Mouse (Mus musculus) neural tube, embryonic 12.5 days (tissue): ENCODE data around the gene Map3k12. TPM values are rescaled to one million over a fixed set of nuclear protein-coding genes. Genes with fewer than 3 reads are reported as not detected.

ENCODE experiments used
- ATAC-seq: fragments of 200-750 bp; cut with Nextera tagmentation; 2 replicates; pipeline ENCODE4 v1.8.0; 2017; ENCODE audit warnings: low read depth, mild to moderate bottlenecking, moderate TSS enrichment, moderate library complexity; ENCODE audit not compliant: low FRiP score
- H3K27ac ChIP-seq: fragments of 300-500 bp; sonication (generic); 2 replicates; pipeline ENCODE4 v1.5.1; 2016
- H3K27me3 ChIP-seq: fragments of 300-500 bp; sonication (generic); replicated peaks from 2 replicates; pipeline ENCODE4 v1.6.1; 2016; ENCODE audit warnings: mild to moderate bottlenecking
- H3K36me3 ChIP-seq: fragments of 300-500 bp; sonication (generic); 2 replicates; pipeline ENCODE4 v1.6.1; 2016; ENCODE audit warnings: mild to moderate bottlenecking
- H3K4me1 ChIP-seq: fragments of 300-500 bp; sonication (generic); 2 replicates; pipeline ENCODE4 v1.6.1; 2016
- H3K4me2 ChIP-seq: fragments of 300-500 bp; sonication (generic); replicated peaks from 2 replicates; pipeline ENCODE4 v1.6.1; 2016; ENCODE audit warnings: mild to moderate bottlenecking
- H3K4me3 ChIP-seq: fragments of 300-500 bp; sonication (generic); 2 replicates; pipeline ENCODE4 v1.5.1; 2016
- H3K9ac ChIP-seq: fragments of 300-500 bp; sonication (generic); 2 replicates; pipeline ENCODE4 v1.6.1; 2016; ENCODE audit warnings: mild to moderate bottlenecking
- H3K9me3 ChIP-seq: fragments of 300-500 bp; sonication (generic); 2 replicates; pipeline ENCODE4 v1.6.1; 2016; ENCODE audit warnings: mild to moderate bottlenecking
- WGBS: fragments of 180-500 bp; shearing (Covaris S2); methylation state at CpG from one replicate; pipeline ENCODE4 v1.1.7; 2016; 5-methylcytosine and 5-hydroxymethylcytosine counted together
- polyA plus RNA-seq: library from polyadenylated mRNA; unstranded; fragments of >200 nt; fragmentation: Nextera tagmentation; extraction: Ambion mirVana; gene quantifications from 2 replicates; pipeline ENCODE4 v1.2.1, GENCODE M21; 2016

The Map3k12 gene
- polyA plus RNA-seq, 1 experiment from 2014 or later: 51.9 TPM

DNA sequence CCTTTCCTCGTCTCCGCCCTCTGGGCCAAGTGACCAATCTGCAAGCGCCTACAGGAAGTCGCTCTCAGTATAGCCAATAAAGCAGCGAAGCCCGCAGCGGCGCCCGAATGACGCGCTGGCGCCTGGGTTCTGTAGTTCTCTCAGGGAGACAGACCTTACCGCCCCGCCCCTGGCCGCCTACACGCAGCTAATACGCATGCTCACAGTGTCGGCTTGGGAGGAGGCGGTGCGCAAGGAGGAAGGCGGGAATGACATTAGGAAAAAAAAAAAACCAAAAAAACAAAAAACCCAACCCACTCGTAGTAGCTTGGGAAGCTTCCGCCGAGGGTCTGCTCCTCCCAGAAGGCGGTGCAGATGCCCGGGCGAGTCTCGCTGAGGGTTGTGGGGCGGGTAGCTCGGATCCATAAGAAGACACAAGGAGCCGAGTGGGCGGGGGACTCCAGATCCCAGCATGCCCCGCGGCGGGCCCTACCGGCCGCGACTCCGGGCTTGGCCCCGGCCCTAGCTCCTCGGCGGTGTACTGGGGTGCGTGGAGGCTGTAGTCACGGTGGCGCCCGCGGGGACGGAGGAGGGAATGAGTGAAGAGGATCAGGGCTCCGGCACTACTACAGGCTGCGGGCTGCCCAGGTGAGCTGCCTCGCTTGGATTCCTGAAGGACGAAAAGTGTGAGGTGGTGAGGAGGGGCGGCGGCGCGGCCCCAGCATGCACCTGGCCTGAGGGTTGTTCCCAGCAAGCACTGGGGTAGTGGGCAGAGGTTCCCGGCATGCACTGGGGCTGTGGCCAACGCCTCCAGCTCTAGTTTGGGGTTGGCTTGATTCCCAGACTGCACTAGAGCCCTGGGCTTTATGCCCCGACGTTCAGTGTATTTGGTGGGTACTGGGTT, 1.4 kb upstream of the Map3k12 start, which contains the start of gene Tarbp2:
Gene Tarbp2, plus strand, starts transcription at position 217 of the 883 bp plus-strand sequence.
- Histone ChIP-seq H3K27me3 (no peaks in the 10 kb centered on the region), H3K4me2 (peak within 1 kb of the TSS; percentile 85), H3K4me1 (peaks cover 31% of the 10 kb centered on the region), H3K36me3 (peaks cover 21% of the 10 kb centered on the region), H3K9me3 (no peaks in the 10 kb centered on the region), H3K9ac (peak within 1 kb of the TSS; percentile 76), H3K4me3 (peak within 1 kb of the TSS; percentile 66), H3K27ac (peak within 1 kb of the TSS; percentile 95)
- WGBS: under 1% methylated on average over 60 of the region's 60 CpGs
- ATAC-seq: peak; percentile 89

DNA sequence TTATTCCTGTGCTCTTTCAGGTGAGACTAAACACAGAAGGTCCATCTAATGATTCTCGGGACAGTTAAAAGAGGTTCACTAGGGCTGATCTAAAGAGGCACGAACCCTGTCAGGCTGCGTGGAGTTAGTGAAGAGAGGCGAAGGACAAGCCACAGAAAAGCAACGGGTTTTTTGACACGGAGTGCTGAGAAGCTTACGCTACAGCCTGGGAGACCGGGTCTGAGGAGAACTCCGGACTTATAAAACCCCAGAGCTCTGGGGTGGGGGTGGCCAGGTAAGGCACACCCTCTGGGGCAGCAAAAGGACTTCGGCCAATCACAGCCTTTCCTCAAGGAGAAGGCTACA, 739 bp upstream of the Map3k12 start:
- peaks cover 37% of the 10 kb centered on the region for H3K4me1 ChIP-seq
- ATAC-seq: no peak; the same call in 1 of the 2 replicates

DNA sequence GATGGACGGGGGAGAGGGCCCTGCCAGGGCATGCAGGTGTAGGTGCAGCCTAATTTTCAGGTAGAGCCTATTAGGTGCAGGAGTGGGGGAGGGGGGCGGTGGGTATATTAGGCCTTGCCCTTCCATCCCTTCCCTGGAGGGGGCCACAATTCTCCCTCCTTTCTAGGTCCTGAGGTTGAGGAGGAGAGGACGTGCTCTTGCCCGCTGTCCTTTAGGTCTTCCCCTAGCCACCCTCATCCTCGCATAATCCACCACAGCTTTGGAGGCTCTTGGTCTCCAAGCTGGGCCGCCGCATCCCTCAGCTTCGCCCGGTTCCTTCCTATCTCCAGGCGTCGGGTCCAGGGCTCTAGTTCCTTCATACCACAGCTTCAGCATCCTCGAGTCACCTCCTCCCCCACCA, 571 bp downstream of the Map3k12 start:
- Histone ChIP-seq H3K4me2 (peak overlapping the region; percentile 85), H3K27me3 (no peaks in the 10 kb centered on the region), H3K9ac (peak overlapping the region; percentile 75), H3K9me3 (no peaks in the 10 kb centered on the region), H3K4me1 (peaks cover 50% of the 10 kb centered on the region), H3K27ac (peak overlapping the region; percentile 78), H3K36me3 (peaks cover 8% of the 10 kb centered on the region; the same call in 1 of the 2 replicates), H3K4me3 (peak overlapping the region; percentile 66)
- no peak for ATAC-seq
- 2% methylated on average over 12 of the region's 12 CpGs for WGBS

More for the DNA sequence above, 739 bp upstream of the Map3k12 start:
- H3K9me3 ChIP-seq: no peaks in the 10 kb centered on the region
- no peaks in the 10 kb centered on the region for H3K27me3 ChIP-seq
- H3K27ac ChIP-seq: peak overlapping the region; percentile 78
- peak overlapping the region; percentile 66 for H3K4me3 ChIP-seq
- under 1% methylated on average over 10 of the region's 10 CpGs for WGBS
- H3K9ac ChIP-seq: peak overlapping the region; percentile 75; the same call in 1 of the 2 replicates
- H3K4me2 ChIP-seq: peak overlapping the region; percentile 85
- H3K36me3 ChIP-seq: peaks cover 20% of the 10 kb centered on the region

DNA sequence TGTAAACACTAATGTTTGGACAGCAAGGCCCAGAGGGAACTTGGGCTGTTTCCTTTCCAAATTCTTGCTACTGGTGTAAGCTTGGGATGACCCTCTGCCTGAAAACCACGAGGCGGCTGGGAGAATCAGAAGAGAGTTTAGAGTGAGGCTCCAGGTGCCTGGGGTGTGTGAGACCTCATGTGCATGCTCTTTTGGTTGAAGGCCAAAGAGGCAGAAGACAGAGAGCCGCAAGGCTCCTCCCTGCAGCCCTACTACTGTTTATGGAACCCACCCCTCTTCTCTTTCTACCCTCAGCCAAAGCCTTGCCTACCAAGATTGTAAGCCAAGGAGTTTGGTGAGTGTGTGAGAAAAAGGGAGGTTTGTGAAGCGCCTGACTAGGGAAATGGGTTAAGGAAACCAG, 1.1 kb downstream of the Map3k12 start:
- peaks cover 55% of the 10 kb centered on the region for H3K4me1 ChIP-seq
- no peaks in the 10 kb centered on the region for H3K9me3 ChIP-seq
- 0 out of 2 replicates have a peak overlapping the region, but pooled peaks have one; percentile 78 for H3K27ac ChIP-seq
- no peak for ATAC-seq
- H3K36me3 ChIP-seq: peaks cover 4% of the 10 kb centered on the region; the same call in 1 of the 2 replicates
- H3K4me2 ChIP-seq: peak overlapping the region; percentile 85
- peak overlapping the region; percentile 75 for H3K9ac ChIP-seq
- no peaks in the 10 kb centered on the region for H3K27me3 ChIP-seq
- WGBS: 51% methylated on average over 4 of the region's 4 CpGs
- H3K4me3 ChIP-seq: peak overlapping the region; percentile 66

DNA sequence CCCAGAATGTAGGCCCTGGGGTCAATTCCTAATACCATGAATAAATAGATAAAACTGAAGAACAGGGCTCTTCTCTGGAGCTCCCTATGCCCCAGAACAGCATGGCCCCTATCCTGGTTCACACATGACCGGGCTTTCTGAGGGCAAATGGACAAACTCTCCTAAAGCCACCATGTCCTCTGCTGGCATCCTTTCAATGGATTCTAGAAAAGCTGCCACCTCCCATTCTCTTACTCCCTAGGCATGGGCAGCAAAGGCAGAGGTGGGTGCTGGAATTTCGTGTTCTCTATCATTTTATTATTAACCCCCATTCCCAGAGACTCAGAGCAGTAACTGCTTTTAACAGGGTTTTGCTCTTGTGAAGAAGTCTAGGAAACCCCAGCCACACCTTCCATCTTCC, 1.6 kb downstream of the Map3k12 start:
- Histone ChIP-seq H3K4me1 (peaks cover 60% of the 10 kb centered on the region), H3K27ac (no peak overlapping the region), H3K36me3 (no peaks in the 10 kb centered on the region), H3K4me2 (peak overlapping the region; percentile 85), H3K4me3 (no peak overlapping the region), H3K9ac (no peak overlapping the region), H3K9me3 (no peaks in the 10 kb centered on the region), H3K27me3 (no peaks in the 10 kb centered on the region)
- no peak for ATAC-seq
- WGBS: 94% methylated on average over 2 of the region's 2 CpGs

DNA sequence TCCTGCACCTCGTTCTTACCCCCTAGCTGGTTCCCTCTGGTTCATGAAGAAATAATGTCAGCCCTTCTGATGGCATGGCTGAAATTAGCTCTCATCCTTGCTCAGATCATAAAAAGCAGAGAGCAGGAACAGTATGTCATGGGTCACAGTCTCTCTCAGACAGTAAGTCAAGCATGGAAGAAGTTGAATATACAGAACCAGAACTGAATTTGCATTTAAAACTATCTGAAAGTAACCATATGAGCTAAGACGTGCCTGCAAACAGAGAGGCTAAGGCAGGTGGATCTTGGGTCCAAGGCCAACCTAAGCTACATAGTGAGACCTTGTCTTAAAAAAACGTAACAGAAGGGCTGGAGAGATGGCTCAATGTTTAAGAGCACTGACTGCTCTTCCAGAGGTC, 3.9 kb downstream of the Map3k12 start:
- Histone ChIP-seq H3K4me2 (peak overlapping the region; percentile 83; the same call in 1 of the 2 replicates), H3K27ac (no peak overlapping the region), H3K9me3 (no peaks in the 10 kb centered on the region), H3K4me3 (no peak overlapping the region), H3K36me3 (no peaks in the 10 kb centered on the region), H3K4me1 (peaks cover 60% of the 10 kb centered on the region), H3K27me3 (no peaks in the 10 kb centered on the region), H3K9ac (peak overlapping the region; percentile 0; the same call in 1 of the 2 replicates)
- no peak for ATAC-seq
- WGBS: 82% methylated on average over 3 of the region's 3 CpGs

DNA sequence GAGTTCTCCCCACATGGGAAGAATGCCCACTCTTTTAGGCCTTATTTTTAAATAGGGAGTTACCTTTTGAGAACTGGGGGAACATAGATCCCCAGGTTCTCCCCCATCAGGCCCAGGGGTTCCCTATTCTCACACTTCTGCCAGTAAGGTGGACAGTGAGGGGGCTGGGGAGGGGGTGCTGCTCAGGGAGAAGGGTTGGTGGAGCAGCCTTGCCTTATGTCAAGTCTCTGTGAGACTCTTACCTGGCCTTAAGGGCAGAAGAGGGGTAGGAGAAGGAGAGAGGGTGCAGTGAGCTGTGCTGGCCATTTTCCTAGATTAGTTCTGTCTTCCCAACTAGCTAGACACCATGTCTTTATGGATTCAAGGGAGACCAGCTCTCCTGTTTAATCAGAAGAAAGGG, 4.4 kb downstream of the Map3k12 start:
- H3K4me1 ChIP-seq: peaks cover 60% of the 10 kb centered on the region
- peak overlapping the region; percentile 83 for H3K4me2 ChIP-seq
- H3K27me3 ChIP-seq: no peaks in the 10 kb centered on the region
- no peak overlapping the region for H3K4me3 ChIP-seq
- no peaks in the 10 kb centered on the region for H3K9me3 ChIP-seq
- H3K27ac ChIP-seq: peak overlapping the region; percentile 75
- ATAC-seq: no peak
- peak overlapping the region; percentile 53; the same call in 1 of the 2 replicates for H3K9ac ChIP-seq
- no peaks in the 10 kb centered on the region for H3K36me3 ChIP-seq

DNA sequence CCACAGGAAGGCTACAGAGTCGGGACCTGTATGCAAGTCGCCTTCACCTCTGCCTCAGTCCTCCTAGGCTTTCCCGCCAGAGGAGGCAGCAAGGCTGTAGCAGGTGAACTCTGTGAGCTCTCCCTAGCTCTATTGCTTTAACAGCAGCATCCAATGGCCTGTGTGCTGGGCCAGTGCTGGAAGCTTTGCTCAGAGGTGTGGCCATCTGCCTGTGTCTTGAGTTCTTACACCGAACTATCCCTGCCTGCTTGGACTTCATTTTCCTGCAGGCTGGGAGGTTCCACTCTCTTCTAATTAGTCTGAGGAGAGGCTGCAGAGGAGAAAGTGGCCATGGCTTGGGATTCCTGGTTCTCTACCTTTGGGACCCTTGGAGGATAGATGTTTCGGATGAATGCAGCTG, 4.9 kb downstream of the Map3k12 start:
- Histone ChIP-seq H3K27me3 (no peaks in the 10 kb centered on the region), H3K4me3 (no peak overlapping the region), H3K4me1 (peaks cover 60% of the 10 kb centered on the region), H3K36me3 (no peaks in the 10 kb centered on the region), H3K4me2 (peak overlapping the region; percentile 83), H3K9ac (peak overlapping the region; percentile 53), H3K27ac (peak overlapping the region; percentile 75), H3K9me3 (no peaks in the 10 kb centered on the region)
- no peak for ATAC-seq
- WGBS: 25% methylated on average over 5 of the region's 5 CpGs

DNA sequence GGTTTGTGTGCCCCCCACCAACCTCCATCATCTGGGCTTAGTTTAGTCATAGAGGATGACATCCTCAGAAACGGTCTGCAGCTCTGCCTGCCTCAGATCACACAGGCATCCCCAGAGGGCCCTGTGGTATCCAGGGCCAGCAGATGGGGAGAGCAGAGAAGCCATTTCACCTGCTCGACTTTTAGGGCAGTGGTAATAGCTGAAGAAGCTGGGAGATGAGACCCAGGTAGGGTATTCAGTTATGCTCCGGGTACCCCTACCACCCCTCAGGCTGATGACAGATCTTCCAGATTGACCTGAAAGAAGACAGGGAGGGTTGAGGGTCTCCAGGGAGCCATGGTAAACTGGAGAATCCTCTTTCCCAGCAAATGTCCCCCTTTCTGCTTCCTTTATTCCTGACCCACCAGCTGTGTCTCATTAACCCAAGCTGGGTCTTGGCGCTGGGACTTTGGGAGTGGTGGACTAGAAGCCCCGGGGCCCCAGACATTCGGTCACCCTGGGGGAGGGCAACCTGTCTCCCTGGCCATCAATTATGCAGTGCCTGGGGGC, 5.5 kb downstream of the Map3k12 start:
- H3K36me3 ChIP-seq: no peaks in the 10 kb centered on the region
- H3K9me3 ChIP-seq: no peaks in the 10 kb centered on the region
- peaks cover 59% of the 10 kb centered on the region for H3K4me1 ChIP-seq
- no peaks in the 10 kb centered on the region for H3K27me3 ChIP-seq
- ATAC-seq: peak; percentile 37
- no peak overlapping the region for H3K4me3 ChIP-seq
- peak overlapping the region; percentile 75 for H3K27ac ChIP-seq
- H3K4me2 ChIP-seq: peak overlapping the region; percentile 83
- 8% methylated on average over 6 of the region's 6 CpGs for WGBS
- H3K9ac ChIP-seq: peak overlapping the region; percentile 53

DNA sequence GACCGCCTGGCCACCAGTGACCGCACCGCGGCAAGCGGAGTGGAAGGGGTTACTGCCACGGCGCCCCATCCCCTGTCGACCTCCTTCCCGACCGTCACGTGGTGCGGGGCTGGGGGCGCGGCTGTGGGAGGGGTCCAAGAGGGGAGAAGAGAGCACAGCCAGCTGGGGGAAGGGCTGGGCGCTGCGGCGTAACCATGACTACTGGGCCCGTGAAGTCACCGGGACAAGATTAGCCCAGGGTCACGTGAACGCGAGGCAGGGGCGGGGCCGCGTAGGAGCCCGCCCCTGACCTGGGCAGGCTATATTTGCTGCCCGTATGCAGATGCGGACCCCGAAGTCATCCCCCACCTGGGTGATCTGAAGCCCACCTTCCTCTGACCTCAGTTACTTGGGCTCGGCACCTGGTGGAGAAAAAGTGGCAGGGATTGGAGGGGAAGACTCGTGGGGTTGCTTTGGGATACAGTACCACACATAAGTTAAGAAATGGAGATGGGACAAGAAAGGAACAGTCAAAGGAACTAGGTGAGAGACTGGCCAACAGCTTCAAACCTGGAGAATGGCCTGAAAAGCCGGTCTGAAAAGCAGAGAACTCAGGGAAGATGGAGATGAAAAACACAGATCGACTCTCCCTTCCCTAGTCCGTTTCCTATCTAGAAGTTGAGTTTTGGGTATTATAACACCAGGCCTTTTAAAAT, 6.1 kb downstream of the Map3k12 start:
- peak overlapping the region; percentile 59 for H3K4me3 ChIP-seq
- peak; percentile 95 for ATAC-seq
- peaks cover 52% of the 10 kb centered on the region for H3K4me1 ChIP-seq
- WGBS: 4% methylated on average over 34 of the region's 34 CpGs
- peak overlapping the region; percentile 83 for H3K4me2 ChIP-seq
- peak overlapping the region; percentile 75 for H3K27ac ChIP-seq
- H3K27me3 ChIP-seq: no peaks in the 10 kb centered on the region
- H3K9ac ChIP-seq: peak overlapping the region; percentile 66
- H3K36me3 ChIP-seq: peaks cover 3% of the 10 kb centered on the region; the same call in 1 of the 2 replicates
- no peaks in the 10 kb centered on the region for H3K9me3 ChIP-seq

DNA sequence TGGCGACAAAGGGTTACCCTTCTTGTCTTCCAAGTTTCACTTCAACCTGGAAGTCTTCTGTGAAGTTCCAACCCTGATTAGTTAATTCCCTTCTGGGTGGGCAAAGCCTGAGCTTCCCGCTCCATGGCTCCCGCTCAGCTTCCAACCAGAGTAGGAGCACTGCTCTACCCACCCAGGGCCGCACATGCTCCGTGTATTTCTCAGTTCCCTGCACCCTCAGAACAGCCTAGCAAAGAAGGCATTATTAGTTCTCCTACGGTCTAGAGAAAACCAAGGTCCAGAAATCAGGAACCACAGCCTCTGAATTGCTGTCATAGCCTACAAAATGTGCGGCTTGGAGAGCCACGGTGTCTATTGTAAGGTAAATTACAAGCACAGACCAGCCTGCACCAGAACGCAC, 6.8 kb downstream of the Map3k12 start:
- ATAC-seq: peak; percentile 66
- H3K36me3 ChIP-seq: peaks cover 9% of the 10 kb centered on the region
- no peaks in the 10 kb centered on the region for H3K9me3 ChIP-seq
- H3K9ac ChIP-seq: peak overlapping the region; percentile 66
- 9% methylated on average over 9 of the region's 9 CpGs for WGBS
- peak overlapping the region; percentile 59 for H3K4me3 ChIP-seq
- H3K27ac ChIP-seq: peak overlapping the region; percentile 75
- no peaks in the 10 kb centered on the region for H3K27me3 ChIP-seq
- peak overlapping the region; percentile 83 for H3K4me2 ChIP-seq
- H3K4me1 ChIP-seq: peaks cover 46% of the 10 kb centered on the region

DNA sequence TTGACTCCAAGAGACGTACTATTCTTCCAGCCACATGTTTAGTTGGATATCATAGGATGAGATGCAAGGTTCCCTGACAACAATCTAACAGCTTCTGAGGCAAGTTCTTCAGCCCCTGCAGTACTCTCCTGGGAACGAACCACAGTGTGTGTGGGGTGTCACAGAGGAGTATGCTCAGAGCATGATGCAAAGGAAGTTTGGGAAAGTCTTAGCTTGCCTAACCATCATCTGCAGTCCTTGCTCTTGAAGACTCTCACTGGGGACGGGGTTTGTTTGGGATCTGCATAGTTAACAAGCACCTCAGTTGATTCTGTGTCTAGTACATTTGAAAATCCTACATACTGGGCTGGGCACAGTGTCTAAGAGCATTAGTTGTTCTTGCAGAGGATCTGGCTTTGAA, 8.5 kb downstream of the Map3k12 start:
- H3K27me3 ChIP-seq: no peaks in the 10 kb centered on the region
- WGBS: 89% methylated on average over 3 of the region's 3 CpGs
- H3K4me1 ChIP-seq: peaks cover 42% of the 10 kb centered on the region
- no peak for ATAC-seq
- peaks cover 25% of the 10 kb centered on the region for H3K36me3 ChIP-seq
- no peak overlapping the region for H3K4me3 ChIP-seq
- H3K9me3 ChIP-seq: no peaks in the 10 kb centered on the region
- H3K27ac ChIP-seq: no peak overlapping the region
- no peak overlapping the region for H3K9ac ChIP-seq
- no peak overlapping the region for H3K4me2 ChIP-seq
